Mouse (Mus musculus): ENCODE data around the gene Hist1h2bb. TPM values are rescaled to one million over a fixed set of nuclear protein-coding genes. Genes with fewer than 3 reads are reported as not detected.

The Hist1h2bb gene
- total RNA-seq, 2 experiments from 2014 or later, result 18.8 to 20.7 TPM

Small RNA genes lying within 50 kb of the gene (microRNA-seq; reads per million reads assigned to microRNA genes)
- gene Gm44314, result 0 reads per million in 2 experiments
- 0 reads per million in 2 experiments for gene Gm44484

Other genes with a start within 250 kb of the Hist1h2bb start
- 100 to 1,000 TPM; 264 to 291 TPM for gene Hist1h4h, start 215.7 kb upstream of the Hist1h2bb start, total RNA-seq (2021)
- 10 to 100 TPM in 1 of 2 experiments, 1 to 10 TPM in 1; 4.3 to 21.5 TPM for gene Hist1h2af, start 212.8 kb upstream of the Hist1h2bb start, total RNA-seq (2021)
- 1 to 10 TPM; 5.8 to 6.2 TPM for gene Hist1h3g, start 211.3 kb upstream of the Hist1h2bb start, total RNA-seq (2021)
- under 1 TPM; 0.91 to 0.92 TPM for gene Hist1h2bh, start 203.3 kb upstream of the Hist1h2bb start, total RNA-seq (2021)
- gene Hist1h3f, start 202.7 kb upstream of the Hist1h2bb start, total RNA-seq (2021), result 10 to 100 TPM; 18.7 to 21.0 TPM
- 100 to 1,000 TPM; 150 to 165 TPM for gene Hist1h4f, start 195.1 kb upstream of the Hist1h2bb start, total RNA-seq (2021)
- 1 to 10 TPM; 3.1 to 4.2 TPM for gene Hist1h1d, start 193.5 kb upstream of the Hist1h2bb start, total RNA-seq (2021)
- 10 to 100 TPM; 49.1 to 57.1 TPM for gene Hist1h3e, start 184.4 kb upstream of the Hist1h2bb start, total RNA-seq (2021)
- gene Hist1h2ae, start 175.5 kb upstream of the Hist1h2bb start, total RNA-seq (2021), result 10 to 100 TPM in 1 of 2 experiments, 1 to 10 TPM in 1; 8.2 to 10.1 TPM
- gene Hist1h2bg, start 175.3 kb upstream of the Hist1h2bb start, total RNA-seq (2021), result 10 to 100 TPM; 79.2 to 92.9 TPM
- 10 to 100 TPM; 24.6 to 36.3 TPM for gene Hist1h2bf, start 172.5 kb upstream of the Hist1h2bb start, total RNA-seq (2021)
- gene Hist1h2ad, start 172.4 kb upstream of the Hist1h2bb start, total RNA-seq (2021), result 1 to 10 TPM; 3.0 to 5.1 TPM
- 1 to 10 TPM; 9.4 to 9.9 TPM for gene Hist1h3d, start 171.0 kb upstream of the Hist1h2bb start, total RNA-seq (2021)
- 100 to 1,000 TPM; 132 to 148 TPM for gene Hist1h4d, start 165.1 kb upstream of the Hist1h2bb start, total RNA-seq (2021)
- 1 to 10 TPM; 4.8 to 5.6 TPM for gene Hist1h2be, start 125.6 kb upstream of the Hist1h2bb start, total RNA-seq (2021)
- gene Hist1h1e, start 124.2 kb upstream of the Hist1h2bb start, total RNA-seq (2021), result 10 to 100 TPM; 53.4 to 69.1 TPM
- gene Hist1h2ac, start 62.8 kb upstream of the Hist1h2bb start, total RNA-seq (2021), result 1 to 10 TPM; 1.9 to 2.0 TPM
- gene Hist1h2bc, start 62.5 kb upstream of the Hist1h2bb start, total RNA-seq (2021), result 10 to 100 TPM; 25.0 to 27.3 TPM
- gene Hist1h1t, start 50.9 kb upstream of the Hist1h2bb start, total RNA-seq (2021), result under 1 TPM in 1 of 2 experiments, not detected in 1; 0.40 TPM
- 100 to 1,000 TPM; 100 to 103 TPM for gene Hist1h4c, start 48.3 kb upstream of the Hist1h2bb start, total RNA-seq (2021)
- gene Hfe, start 35.9 kb upstream of the Hist1h2bb start, total RNA-seq (2021), result 1 to 10 TPM; 2.9 to 3.1 TPM
- gene Hist1h1c, start 7.9 kb upstream of the Hist1h2bb start, total RNA-seq (2021), result 10 to 100 TPM; 55.8 to 75.9 TPM
- 1 to 10 TPM; 6.8 to 7.2 TPM for gene Hist1h3c, start 1.1 kb upstream of the Hist1h2bb start, total RNA-seq (2021)
- 10 to 100 TPM; 30.0 to 36.8 TPM for gene Hist1h2ab, start 4.4 kb downstream of the Hist1h2bb start, total RNA-seq (2021)
- gene Hist1h3b, start 5.5 kb downstream of the Hist1h2bb start, total RNA-seq (2021), result 10 to 100 TPM; 16.5 to 23.8 TPM
- gene Hist1h4b, start 10.3 kb downstream of the Hist1h2bb start, total RNA-seq (2021), result 10 to 100 TPM; 73.2 to 80.8 TPM
- gene Hist1h4a, start 14.5 kb downstream of the Hist1h2bb start, total RNA-seq (2021), result 10 to 100 TPM; 68.8 to 69.0 TPM
- gene Hist1h3a, start 15.7 kb downstream of the Hist1h2bb start, total RNA-seq (2021), result 10 to 100 TPM; 33.2 to 47.2 TPM
- gene Hist1h1a, start 16.9 kb downstream of the Hist1h2bb start, total RNA-seq (2021), result 10 to 100 TPM; 20.4 to 29.2 TPM
- not detected for gene Trim38, start 23.2 kb downstream of the Hist1h2bb start, total RNA-seq (2021)
- gene Slc17a2, start 60.3 kb downstream of the Hist1h2bb start, total RNA-seq (2021), result not detected
- gene Slc17a3, start 92.7 kb downstream of the Hist1h2bb start, total RNA-seq (2021), result under 1 TPM; 0.17 to 0.22 TPM
- gene Slc17a1, start 121.0 kb downstream of the Hist1h2bb start, total RNA-seq (2021), result not detected
- gene Slc17a4, start 168.3 kb downstream of the Hist1h2bb start, total RNA-seq (2021), result not detected
- not detected for gene Hist1h2ba, start 187.4 kb downstream of the Hist1h2bb start, total RNA-seq (2021)
- not detected for gene Hist1h2aa, start 187.7 kb downstream of the Hist1h2bb start, total RNA-seq (2021)
- gene Scgn, start 244.5 kb downstream of the Hist1h2bb start, total RNA-seq (2021), result under 1 TPM; 0.32 to 0.42 TPM